In genomic region chr2:147321036-147321435, GRCm38 (mm10) we compare ENCODE assay signal across 10 mouse cellular contexts. TPM values are rescaled to one million over a fixed set of nuclear protein-coding genes. Genes with fewer than 3 reads are reported as not detected.
DNase-seq lines count a peak whose midpoint lies in the region; ATAC-seq and TF ChIP-seq lines count a peak whose summit lies in the region.
"Had no signal": no experiment of that assay in that cellular context is flagged by ENCODE, and none has a peak within 500 bp of the region (broad histone marks: within the 10 kb centered on the region; RNA-seq: fewer than 3 reads in every experiment).

No protein-coding gene starts in this region.

- H3K4me1 ChIP-seq in hindbrain, embryonic 11.5 days (replicated peaks; ENCODE audit: control insufficient read depth, insufficient read depth, low read length): no peaks in the 10 kb centered on the region
- H3K4me1 ChIP-seq in hindbrain, embryonic 13.5 days (replicated peaks): no peaks in the 10 kb centered on the region
- no peaks in the 10 kb centered on the region for H3K4me1 ChIP-seq in ES-Bruce4 (ENCODE audit: control insufficient read depth, insufficient read depth, low read length)
- no peaks in the 10 kb centered on the region for H3K4me1 ChIP-seq in stomach, postnatal 0 days (replicated peaks; ENCODE audit: control insufficient read depth, insufficient read depth)
- H3K4me1 ChIP-seq: embryonic facial prominence, embryonic 12.5 days had no signal

- peak; percentile 65 for TF ChIP-seq CTCF in ES-Bruce4 (IDR thresholded peaks at IDR 0.05; ENCODE audit: low read depth, low read length)
- peak; percentile 77 for TF ChIP-seq CTCF in stomach, postnatal 0 days (IDR thresholded peaks at IDR 0.05; ENCODE audit: low read depth)

- no peak for ATAC-seq in hindbrain, embryonic 11.5 days (ENCODE audit: low FRiP score)
- ATAC-seq in hindbrain, embryonic 13.5 days (ENCODE audit: low FRiP score): no peak
- no peak for ATAC-seq in stomach, postnatal 0 days (ENCODE audit: low FRiP score, low TSS enrichment)

- H3K9me3 ChIP-seq in hindbrain, embryonic 11.5 days (ENCODE audit: control insufficient read depth, low read length): no peaks in the 10 kb centered on the region
- 0 out of 2 replicates have a peak, but pooled peaks cover 3% of the 10 kb centered on the region for H3K9me3 ChIP-seq in hindbrain, embryonic 13.5 days
- H3K9me3 ChIP-seq in ES-Bruce4 (replicated peaks; ENCODE audit: control insufficient read depth, insufficient read depth, low read length, poor library complexity, severe bottlenecking): 0 out of 2 replicates have a peak, but pooled peaks cover 2% of the 10 kb centered on the region
- H3K9me3 ChIP-seq in stomach, postnatal 0 days (ENCODE audit: control insufficient read depth, low read length): no peaks in the 10 kb centered on the region
- H3K9me3 ChIP-seq: embryonic facial prominence, embryonic 12.5 days had no signal

- no peak for TF ChIP-seq POLR2A in ES-Bruce4 (IDR thresholded peaks at IDR 0.05; ENCODE audit: insufficient read depth, low read length)

- H3K36me3 ChIP-seq in hindbrain, embryonic 11.5 days (ENCODE audit: control insufficient read depth, insufficient read depth, low read length): no peaks in the 10 kb centered on the region
- no peaks in the 10 kb centered on the region for H3K36me3 ChIP-seq in hindbrain, embryonic 13.5 days
- no peaks in the 10 kb centered on the region for H3K36me3 ChIP-seq in ES-Bruce4 (ENCODE audit: control insufficient read depth, insufficient read depth, low read length, poor library complexity, severe bottlenecking)
- H3K36me3 ChIP-seq in stomach, postnatal 0 days (ENCODE audit: control insufficient read depth, insufficient read depth, low read length): no peaks in the 10 kb centered on the region
- H3K36me3 ChIP-seq: embryonic facial prominence, embryonic 12.5 days had no signal

- no peaks in the 10 kb centered on the region for H3K27me3 ChIP-seq in hindbrain, embryonic 11.5 days (ENCODE audit: control insufficient read depth, insufficient read depth, low read length)
- peaks cover 40% of the 10 kb centered on the region for H3K27me3 ChIP-seq in hindbrain, embryonic 13.5 days
- no peaks in the 10 kb centered on the region; the same call in 1 of the 2 replicates for H3K27me3 ChIP-seq in ES-Bruce4 (ENCODE audit: control insufficient read depth, insufficient read depth, low read length, poor library complexity, severe bottlenecking)
- no peaks in the 10 kb centered on the region for H3K27me3 ChIP-seq in stomach, postnatal 0 days (ENCODE audit: control insufficient read depth, insufficient read depth, low read length)

- TF ChIP-seq EP300 in ES-Bruce4 (IDR thresholded peaks at IDR 0.05; ENCODE audit: insufficient read depth, low read depth, low read length): no peak
- no peak for TF ChIP-seq EP300 in stomach, postnatal 0 days (optimal IDR thresholded peaks at IDR 0.05)

- peak; percentile 67 for DNase-seq in hindbrain, embryonic 11.5 days (ENCODE audit: low spot score)
- DNase-seq in c-Kit-positive CD71-positive TER-119-positive erythroid progenitor cells, embryonic 14.5 days (ENCODE audit: low spot score): peak; percentile 9
- DNase-seq in kidney, postnatal 10 days: peak; percentile 37
- DNase-seq in stomach, postnatal 0 days (ENCODE audit: low spot score): peak; percentile 57
- no peak for DNase-seq in cerebellum, adult 8-10 months
- DNase-seq in right cerebral cortex, postnatal 4 days: no peak

- H3K27ac ChIP-seq in hindbrain, embryonic 11.5 days (ENCODE audit: low read depth, low read length): no peak overlapping the region
- H3K27ac ChIP-seq in hindbrain, embryonic 13.5 days: no peak overlapping the region
- H3K27ac ChIP-seq in ES-Bruce4 (ENCODE audit: insufficient read depth, low read length): no peak overlapping the region
- no peak overlapping the region for H3K27ac ChIP-seq in stomach, postnatal 0 days (replicated peaks)
- H3K27ac ChIP-seq: embryonic facial prominence, embryonic 12.5 days had no signal

- no peak overlapping the region for H3K4me2 ChIP-seq in hindbrain, embryonic 11.5 days (replicated peaks; ENCODE audit: low read depth, low read length)
- no peak overlapping the region for H3K4me2 ChIP-seq in hindbrain, embryonic 13.5 days
- H3K4me2 ChIP-seq in stomach, postnatal 0 days (replicated peaks; ENCODE audit: low read depth): no peak overlapping the region
- H3K4me2 ChIP-seq: embryonic facial prominence, embryonic 12.5 days had no signal

- no peak overlapping the region for H3K9ac ChIP-seq in hindbrain, embryonic 11.5 days (ENCODE audit: low read depth, low read length)
- no peak overlapping the region for H3K9ac ChIP-seq in hindbrain, embryonic 13.5 days
- H3K9ac ChIP-seq in ES-Bruce4 (ENCODE audit: low read depth, poor library complexity, severe bottlenecking): no peak overlapping the region
- no peak overlapping the region for H3K9ac ChIP-seq in stomach, postnatal 0 days (ENCODE audit: low read length)
- H3K9ac ChIP-seq: embryonic facial prominence, embryonic 12.5 days had no signal

- no peak overlapping the region for H3K4me3 ChIP-seq in hindbrain, embryonic 11.5 days (ENCODE audit: low read depth, low read length)
- H3K4me3 ChIP-seq in hindbrain, embryonic 13.5 days: no peak overlapping the region
- H3K4me3 ChIP-seq in ES-Bruce4 (ENCODE audit: low read depth, low read length): no peak overlapping the region
- no peak overlapping the region for H3K4me3 ChIP-seq in stomach, postnatal 0 days (ENCODE audit: low read depth, low read length)
- H3K4me3 ChIP-seq: embryonic facial prominence, embryonic 12.5 days had no signal

- WGBS in hindbrain, embryonic 11.5 days: 10% methylated on average over 9 of the region's 9 CpGs
- WGBS in hindbrain, embryonic 13.5 days: 12% methylated on average over 9 of the region's 9 CpGs
- WGBS in stomach, postnatal 0 days: 9% methylated on average over 9 of the region's 9 CpGs

RNA-seq across cellular contexts. Expression of gene Pax1, which starts 40.7 kb away (rescaled TPM):
- 1.9 and 2.5 TPM in 2 replicates for polyA plus RNA-seq in hindbrain, embryonic 11.5 days (2014; fragmentation: Nextera tagmentation; extraction: Ambion mirVana)
- polyA plus RNA-seq in hindbrain, embryonic 13.5 days (2015; fragmentation: Nextera tagmentation; extraction: Ambion mirVana): 0.12 TPM in 1 of 2 replicates, not detected in the other
- polyA plus RNA-seq in ES-Bruce4 (2011; ENCODE audit: insufficient read depth, insufficient read length, low read depth, missing spikeins): not detected in 2 replicates
- polyA plus RNA-seq in stomach, postnatal 0 days (2015; fragmentation: Nextera tagmentation; extraction: Ambion mirVana): not detected in 2 replicates
- polyA plus RNA-seq: liver, embryonic 16.5 days had no signal

Comparison
In these comparisons a context has a peak if more than half of its experiments do, and no peak if none do; other contexts are left out.
1. DNase-seq: peak in hindbrain, embryonic 11.5 days (single experiment), c-Kit-positive CD71-positive TER-119-positive erythroid progenitor cells, embryonic 14.5 days (single experiment), kidney, postnatal 10 days (single experiment) and stomach, postnatal 0 days (single experiment); none in cerebellum, adult 8-10 months (single experiment) and right cerebral cortex, postnatal 4 days (single experiment).